ENCODE assay signal across 25 mouse cellular contexts in the genomic region with DNA sequence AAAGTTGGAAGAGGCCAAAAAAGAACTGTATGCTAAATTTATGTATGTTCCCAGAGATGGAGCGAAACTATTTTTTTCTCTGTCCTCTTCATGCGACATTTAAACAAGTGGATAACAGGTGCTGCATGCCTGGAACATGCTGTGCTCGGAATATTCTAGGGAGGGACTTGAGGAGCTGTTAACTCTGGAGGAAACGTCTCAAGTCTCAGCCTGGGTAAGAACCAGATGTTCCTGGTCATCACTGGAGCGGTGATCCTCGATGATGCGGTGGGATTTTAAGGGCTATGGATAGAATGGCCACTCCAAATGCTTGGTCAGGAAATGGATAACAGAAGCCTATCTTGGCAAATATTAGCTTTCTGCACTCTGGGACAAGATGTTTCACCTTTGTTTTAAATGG.
DNase-seq lines count a peak whose midpoint lies in the region; ATAC-seq and TF ChIP-seq lines count a peak whose summit lies in the region.
"Had no signal": no experiment of that assay in that cellular context is flagged by ENCODE, and none has a peak within 500 bp of the region (broad histone marks: within the 10 kb centered on the region; RNA-seq: fewer than 3 reads in every experiment).

No protein-coding gene starts in this region.

- H3K27ac ChIP-seq in embryonic facial prominence, embryonic 14.5 days (replicated peaks; ENCODE audit: low read depth, low read length) = no peak overlapping the region
- no peak overlapping the region for H3K27ac ChIP-seq in embryonic facial prominence, embryonic 10.5 days (replicated peaks)
- no peak overlapping the region for H3K27ac ChIP-seq in limb, embryonic 14.5 days (replicated peaks; ENCODE audit: low read depth, low read length)
- H3K27ac ChIP-seq in limb, embryonic 10.5 days = no peak overlapping the region
- no peak overlapping the region for H3K27ac ChIP-seq in hindbrain, embryonic 11.5 days (ENCODE audit: low read depth, low read length)
- H3K27ac ChIP-seq: embryonic facial prominence, embryonic 15.5 days; gastrocnemius, adult 2 months; hindbrain, embryonic 13.5 days; intestine, embryonic 15.5 days had no signal

- no peaks in the 10 kb centered on the region for H3K4me1 ChIP-seq in embryonic facial prominence, embryonic 14.5 days (ENCODE audit: control insufficient read depth, insufficient read depth, low read length)
- peaks cover 10% of the 10 kb centered on the region for H3K4me1 ChIP-seq in embryonic facial prominence, embryonic 10.5 days
- H3K4me1 ChIP-seq in limb, embryonic 14.5 days (ENCODE audit: control insufficient read depth, insufficient read depth, low read length) = 0 out of 2 replicates have a peak, but pooled peaks cover 3% of the 10 kb centered on the region
- peaks cover 6% of the 10 kb centered on the region for H3K4me1 ChIP-seq in limb, embryonic 10.5 days
- no peaks in the 10 kb centered on the region for H3K4me1 ChIP-seq in hindbrain, embryonic 11.5 days (replicated peaks; ENCODE audit: control insufficient read depth, insufficient read depth, low read length)
- H3K4me1 ChIP-seq: intestine, embryonic 15.5 days had no signal

- H3K4me2 ChIP-seq in embryonic facial prominence, embryonic 14.5 days (ENCODE audit: low read depth, low read length) = no peak overlapping the region
- H3K4me2 ChIP-seq in limb, embryonic 14.5 days (replicated peaks; ENCODE audit: low read depth, low read length, severe bottlenecking) = no peak overlapping the region
- H3K4me2 ChIP-seq in hindbrain, embryonic 11.5 days (replicated peaks; ENCODE audit: low read depth, low read length) = no peak overlapping the region
- H3K4me2 ChIP-seq: embryonic facial prominence, embryonic 15.5 days; heart, embryonic 11.5 days; hindbrain, embryonic 13.5 days; intestine, embryonic 15.5 days had no signal

- H3K9me3 ChIP-seq in embryonic facial prominence, embryonic 14.5 days (ENCODE audit: control insufficient read depth, low read length) = no peaks in the 10 kb centered on the region
- no peaks in the 10 kb centered on the region for H3K9me3 ChIP-seq in embryonic facial prominence, embryonic 10.5 days
- H3K9me3 ChIP-seq in limb, embryonic 14.5 days (ENCODE audit: control insufficient read depth, low read length) = no peaks in the 10 kb centered on the region
- no peaks in the 10 kb centered on the region for H3K9me3 ChIP-seq in limb, embryonic 10.5 days (replicated peaks)
- no peaks in the 10 kb centered on the region for H3K9me3 ChIP-seq in hindbrain, embryonic 11.5 days (ENCODE audit: control insufficient read depth, low read length)
- H3K9me3 ChIP-seq: embryonic facial prominence, embryonic 15.5 days; hindbrain, embryonic 13.5 days; intestine, embryonic 15.5 days had no signal

- no peaks in the 10 kb centered on the region for H3K27me3 ChIP-seq in embryonic facial prominence, embryonic 14.5 days (replicated peaks; ENCODE audit: control insufficient read depth, insufficient read depth, low read length)
- no peaks in the 10 kb centered on the region for H3K27me3 ChIP-seq in embryonic facial prominence, embryonic 10.5 days (replicated peaks; ENCODE audit: low read depth, poor library complexity, severe bottlenecking)
- no peaks in the 10 kb centered on the region for H3K27me3 ChIP-seq in limb, embryonic 14.5 days (ENCODE audit: control insufficient read depth, insufficient read depth, low read length)
- H3K27me3 ChIP-seq in limb, embryonic 10.5 days (ENCODE audit: low read depth, poor library complexity, severe bottlenecking) = no peaks in the 10 kb centered on the region
- no peaks in the 10 kb centered on the region for H3K27me3 ChIP-seq in hindbrain, embryonic 11.5 days (ENCODE audit: control insufficient read depth, insufficient read depth, low read length)
- H3K27me3 ChIP-seq: embryonic facial prominence, embryonic 15.5 days; hindbrain, embryonic 13.5 days; intestine, embryonic 15.5 days had no signal

- H3K36me3 ChIP-seq in embryonic facial prominence, embryonic 14.5 days (ENCODE audit: control insufficient read depth, insufficient read depth, low read length) = no peaks in the 10 kb centered on the region
- H3K36me3 ChIP-seq in embryonic facial prominence, embryonic 10.5 days (replicated peaks) = no peaks in the 10 kb centered on the region
- no peaks in the 10 kb centered on the region for H3K36me3 ChIP-seq in limb, embryonic 14.5 days (ENCODE audit: control insufficient read depth, insufficient read depth, low read length)
- no peaks in the 10 kb centered on the region for H3K36me3 ChIP-seq in limb, embryonic 10.5 days
- H3K36me3 ChIP-seq in hindbrain, embryonic 11.5 days (ENCODE audit: control insufficient read depth, insufficient read depth, low read length) = no peaks in the 10 kb centered on the region
- H3K36me3 ChIP-seq: embryonic facial prominence, embryonic 15.5 days; hindbrain, embryonic 13.5 days; intestine, embryonic 15.5 days had no signal

- H3K4me3 ChIP-seq in embryonic facial prominence, embryonic 14.5 days (ENCODE audit: low read depth, low read length) = no peak overlapping the region
- no peak overlapping the region for H3K4me3 ChIP-seq in embryonic facial prominence, embryonic 10.5 days
- no peak overlapping the region for H3K4me3 ChIP-seq in limb, embryonic 14.5 days (replicated peaks; ENCODE audit: low read length)
- H3K4me3 ChIP-seq in limb, embryonic 10.5 days = no peak overlapping the region
- no peak overlapping the region for H3K4me3 ChIP-seq in hindbrain, embryonic 11.5 days (ENCODE audit: low read depth, low read length)
- H3K4me3 ChIP-seq: embryonic facial prominence, embryonic 15.5 days; gastrocnemius, adult 2 months; hindbrain, embryonic 13.5 days; intestine, embryonic 15.5 days had no signal

- ATAC-seq in embryonic facial prominence, embryonic 14.5 days (ENCODE audit: low read depth) = no peak
- peak; percentile 65 for ATAC-seq in limb, embryonic 14.5 days (ENCODE audit: low FRiP score, low read depth)
- ATAC-seq in hindbrain, embryonic 11.5 days (ENCODE audit: low FRiP score) = no peak
- ATAC-seq: activated CD4-positive, CD25-positive, alpha-beta regulatory T cell, adult 4 months; forebrain, embryonic 14.5 days; forebrain, postnatal 0 days; hindbrain, embryonic 16.5 days; intestine, embryonic 15.5 days had no signal

- peak; percentile 32 for DNase-seq in embryonic facial prominence, embryonic 14.5 days (ENCODE audit: low spot score)
- DNase-seq in embryonic facial prominence, embryonic 10.5 days (ENCODE audit: low spot score) = no peak
- DNase-seq in gastrocnemius, postnatal 25 days = peak; percentile 7
- DNase-seq in gastrocnemius, postnatal 4 days (ENCODE audit: low spot score in 2 of 2) = no peak
- no peak for DNase-seq in limb, embryonic 14.5 days (ENCODE audit: low spot score)
- no peak for DNase-seq in limb, embryonic 10.5 days (ENCODE audit: low spot score)
- DNase-seq in skeletal muscle tissue, adult 2 months (ENCODE audit: low read depth, low spot score) = peak; percentile 36
- DNase-seq in hindbrain, embryonic 11.5 days (ENCODE audit: low spot score) = no peak
- DNase-seq: adrenal gland, postnatal 10 days; cerebellum, adult 11-12 months; cerebellum, adult 8-10 months; cerebellum, postnatal 10 days; cerebellum, postnatal 36 days; embryo, embryonic 11 days; forebrain, postnatal 0 days; gastrocnemius, adult 2 months; gastrocnemius, postnatal 14 days; heart, adult 11 months had no signal

- WGBS in embryonic facial prominence, embryonic 14.5 days = 69% methylated on average over 7 of the region's 7 CpGs
- WGBS in embryonic facial prominence, embryonic 10.5 days = 80% methylated on average over 7 of the region's 7 CpGs
- WGBS in limb, embryonic 14.5 days = 67% methylated on average over 7 of the region's 7 CpGs
- WGBS in limb, embryonic 10.5 days = 83% methylated on average over 7 of the region's 7 CpGs
- 84% methylated on average over 7 of the region's 7 CpGs for WGBS in hindbrain, embryonic 11.5 days

- no peak for TF ChIP-seq POLR2A in limb, embryonic 14.5 days (IDR thresholded peaks at IDR 0.05; ENCODE audit: borderline replicate concordance, extremely low read depth, insufficient read depth, insufficient read length)

- no peak overlapping the region for H3K9ac ChIP-seq in embryonic facial prominence, embryonic 14.5 days (ENCODE audit: low read depth, low read length)
- no peak overlapping the region for H3K9ac ChIP-seq in limb, embryonic 14.5 days (ENCODE audit: low read depth, low read length, severe bottlenecking)
- no peak overlapping the region for H3K9ac ChIP-seq in hindbrain, embryonic 11.5 days (ENCODE audit: low read depth, low read length)
- H3K9ac ChIP-seq: embryonic facial prominence, embryonic 15.5 days; forebrain, postnatal 0 days; hindbrain, embryonic 13.5 days; intestine, embryonic 15.5 days had no signal

Comparison
In these comparisons a context has a peak if more than half of its experiments do, and no peak if none do; other contexts are left out.
1. DNase-seq: peak in embryonic facial prominence, embryonic 14.5 days (single experiment), gastrocnemius, postnatal 25 days (single experiment) and skeletal muscle tissue, adult 2 months (single experiment); none in embryonic facial prominence, embryonic 10.5 days (single experiment), gastrocnemius, postnatal 4 days (0 of 2), limb, embryonic 14.5 days (single experiment), limb, embryonic 10.5 days (single experiment) and hindbrain, embryonic 11.5 days (single experiment).